Mouse (Mus musculus): ENCODE results near the gene Cd53. TPM values are rescaled to one million over a fixed set of nuclear protein-coding genes. Genes with fewer than 3 reads are reported as not detected.

Gene Cd53
- polyA plus RNA-seq, 1 experiment from 2014 or later: 4.2 TPM

DNA sequence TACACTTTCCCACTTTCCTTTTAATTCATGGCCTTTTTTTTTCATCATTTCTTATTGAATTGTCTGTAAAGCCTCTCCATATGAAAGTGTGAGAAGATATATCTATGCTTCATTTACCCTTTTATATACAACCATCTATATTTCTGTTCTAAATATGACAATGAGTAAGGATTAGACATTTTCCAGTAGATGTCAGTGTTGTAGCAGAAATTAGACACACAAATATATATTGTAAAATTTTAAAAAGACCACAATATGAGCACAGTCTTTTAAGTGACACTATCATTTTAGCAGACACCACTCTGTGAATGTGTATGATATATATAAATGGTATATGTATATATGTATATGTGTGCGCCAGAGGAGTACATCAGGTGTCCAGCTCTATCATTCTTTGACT lies 18.1 kb downstream of the Cd53 start:
- 83% methylated on average over 1 of the region's 1 CpGs for WGBS
- H3K4me2 ChIP-seq: no peak overlapping the region
- no peak overlapping the region for H3K4me3 ChIP-seq (ENCODE audit: low read depth, low read length)
- no peak overlapping the region for H3K9ac ChIP-seq (ENCODE audit: low read length)
- no peak for DNase-seq (ENCODE audit: low spot score, missing footprints)
- ATAC-seq (ENCODE audit: low FRiP score): no peak
- H3K4me1 ChIP-seq (ENCODE audit: control insufficient read depth, insufficient read depth, low read length): no peaks in the 10 kb centered on the region
- H3K9me3 ChIP-seq (ENCODE audit: control insufficient read depth, low read length): no peaks in the 10 kb centered on the region
- H3K27ac ChIP-seq (ENCODE audit: low read depth, low read length): no peak overlapping the region
- no peaks in the 10 kb centered on the region for H3K27me3 ChIP-seq (ENCODE audit: control insufficient read depth, insufficient read depth, low read length)
- no peaks in the 10 kb centered on the region for H3K36me3 ChIP-seq (ENCODE audit: control insufficient read depth, insufficient read depth, low read length)

DNA sequence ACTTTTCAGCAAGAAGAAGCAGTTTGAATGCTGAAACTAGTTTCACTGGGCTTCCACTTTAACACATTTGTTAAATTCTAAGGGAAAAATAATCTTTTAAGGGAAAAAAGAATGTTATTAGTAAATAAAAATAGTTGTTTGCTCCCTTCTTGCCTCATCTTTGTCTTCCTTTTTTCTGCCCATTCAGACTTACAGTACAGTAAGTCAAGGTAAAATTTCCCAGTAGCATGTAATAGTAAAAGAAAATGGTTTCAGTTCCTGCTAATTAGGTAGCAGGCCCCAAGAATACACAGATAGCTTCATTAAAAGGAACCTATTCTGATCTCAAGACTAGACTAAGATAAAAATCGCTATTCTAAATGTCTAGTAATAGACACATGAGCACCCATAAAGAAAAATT lies 34.1 kb downstream of the Cd53 start:
- 56% methylated on average over 1 of the region's 1 CpGs for WGBS
- no peak overlapping the region for H3K9ac ChIP-seq (ENCODE audit: low read length)
- ATAC-seq (ENCODE audit: low FRiP score) (no peak), DNase-seq (ENCODE audit: low spot score, missing footprints) (no peak)
- H3K4me3 ChIP-seq (ENCODE audit: low read depth, low read length): no peak overlapping the region
- no peaks in the 10 kb centered on the region for H3K9me3 ChIP-seq (ENCODE audit: control insufficient read depth, low read length)
- no peak overlapping the region for H3K4me2 ChIP-seq
- no peaks in the 10 kb centered on the region for H3K36me3 ChIP-seq (ENCODE audit: control insufficient read depth, insufficient read depth, low read length)
- no peaks in the 10 kb centered on the region for H3K27me3 ChIP-seq (ENCODE audit: control insufficient read depth, insufficient read depth, low read length)
- H3K27ac ChIP-seq (ENCODE audit: low read depth, low read length): no peak overlapping the region
- H3K4me1 ChIP-seq (ENCODE audit: control insufficient read depth, insufficient read depth, low read length): no peaks in the 10 kb centered on the region

- Histone ChIP-seq H3K4me1 (ENCODE audit: control insufficient read depth, insufficient read depth, low read length) (no peaks in the 10 kb centered on the region), H3K4me3 (ENCODE audit: low read depth, low read length) (peak overlapping the region; percentile 66), H3K36me3 (ENCODE audit: control insufficient read depth, insufficient read depth, low read length) (no peaks in the 10 kb centered on the region), H3K4me2 (peak overlapping the region; percentile 58), H3K9me3 (ENCODE audit: control insufficient read depth, low read length) (no peaks in the 10 kb centered on the region), H3K27me3 (ENCODE audit: control insufficient read depth, insufficient read depth, low read length) (no peaks in the 10 kb centered on the region), H3K9ac (ENCODE audit: low read length) (peak overlapping the region; percentile 71), H3K27ac (ENCODE audit: low read depth, low read length) (peak overlapping the region; percentile 5)
- peak; percentile 93 for ATAC-seq (ENCODE audit: low FRiP score)
- DNase-seq (ENCODE audit: low spot score, missing footprints): peak; percentile 95
- 2% methylated on average over 33 of the region's 33 CpGs for WGBS
These were observed 67.7 kb downstream of the Cd53 start for GRCm38 (mm10) chr3:106722028-106722945.

GRCm38 (mm10) chr3:106721397-106722027 lies 68.4 kb downstream of the Cd53 start:
- DNase-seq (ENCODE audit: low spot score, missing footprints): peak; percentile 99
- H3K4me2 ChIP-seq: peak overlapping the region; percentile 58
- H3K4me3 ChIP-seq (ENCODE audit: low read depth, low read length): peak overlapping the region; percentile 66
- H3K4me1 ChIP-seq (ENCODE audit: control insufficient read depth, insufficient read depth, low read length): no peaks in the 10 kb centered on the region
- H3K9ac ChIP-seq (ENCODE audit: low read length): peak overlapping the region; percentile 71
- ATAC-seq (ENCODE audit: low FRiP score): peak; percentile 99
- no peaks in the 10 kb centered on the region for H3K27me3 ChIP-seq (ENCODE audit: control insufficient read depth, insufficient read depth, low read length)
- no peaks in the 10 kb centered on the region for H3K36me3 ChIP-seq (ENCODE audit: control insufficient read depth, insufficient read depth, low read length)
- peak overlapping the region; percentile 5 for H3K27ac ChIP-seq (ENCODE audit: low read depth, low read length)
- 2% methylated on average over 31 of the region's 31 CpGs for WGBS
- H3K9me3 ChIP-seq (ENCODE audit: control insufficient read depth, low read length): no peaks in the 10 kb centered on the region

Other genes with a start within 250 kb of the Cd53 start
- gene Dram2, start 242.4 kb downstream of the Cd53 start, polyA plus RNA-seq (2014; fragmentation: Nextera tagmentation; extraction: Ambion mirVana): 52.2 and 55.0 TPM in 2 replicates
- 44.9 and 49.3 TPM in 2 replicates for gene Cept1, start 242.3 kb downstream of the Cd53 start, polyA plus RNA-seq (2014; fragmentation: Nextera tagmentation; extraction: Ambion mirVana)
- gene Lrif1, start 105.2 kb downstream of the Cd53 start, polyA plus RNA-seq (2014; fragmentation: Nextera tagmentation; extraction: Ambion mirVana): 21.8 and 23.1 TPM in 2 replicates
- not detected in 2 replicates for gene Olfr266, start 36.1 kb upstream of the Cd53 start, polyA plus RNA-seq (2014; fragmentation: Nextera tagmentation; extraction: Ambion mirVana)
- gene Kcna3, start 246.0 kb upstream of the Cd53 start, polyA plus RNA-seq (2014; fragmentation: Nextera tagmentation; extraction: Ambion mirVana): 4.1 and 4.6 TPM in 2 replicates

Measured in midbrain, embryonic 11.5 days (tissue).